16 mouse cellular contexts compared by ENCODE assay signal in the genomic region with DNA sequence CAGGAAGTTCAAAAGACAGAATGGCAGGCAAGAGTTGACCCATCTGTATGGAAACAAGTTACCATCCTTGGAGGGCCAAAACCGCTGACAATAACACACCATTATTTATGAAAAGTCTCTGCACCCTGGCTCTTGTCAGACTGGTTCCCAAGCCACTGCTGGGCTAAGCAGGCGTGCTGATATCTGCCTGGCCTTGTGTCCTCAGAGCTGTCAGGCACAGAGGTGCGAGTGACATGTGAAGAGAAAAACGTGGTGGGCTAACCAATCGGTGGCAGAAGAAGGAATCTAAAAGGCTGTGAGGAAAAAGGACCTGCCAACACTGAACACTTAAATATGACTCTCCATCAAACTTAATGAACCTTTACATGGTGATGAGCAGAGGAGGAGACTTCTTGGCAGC.
DNase-seq lines count a peak whose midpoint lies in the region; ATAC-seq and TF ChIP-seq lines count a peak whose summit lies in the region.
"Had no signal": no experiment of that assay in that cellular context is flagged by ENCODE, and none has a peak within 500 bp of the region (broad histone marks: within the 10 kb centered on the region; RNA-seq: fewer than 3 reads in every experiment).

No protein-coding gene starts in this region.

- H3K9ac ChIP-seq in heart, embryonic 14.5 days (ENCODE audit: low read length): no peak overlapping the region
- H3K9ac ChIP-seq in limb, embryonic 11.5 days (ENCODE audit: low read length): no peak overlapping the region
- H3K9ac ChIP-seq: hindbrain, embryonic 14.5 days; liver, embryonic 14.5 days had no signal

- ATAC-seq in heart, embryonic 14.5 days (ENCODE audit: insufficient number of reproducible peaks, insufficient read depth, low FRiP score, low read depth): peak; percentile 82
- ATAC-seq in limb, embryonic 11.5 days (ENCODE audit: insufficient number of reproducible peaks, low FRiP score, low TSS enrichment, low read depth): no peak
- ATAC-seq: forebrain, embryonic 16.5 days; intestine, postnatal 0 days had no signal

- no peak overlapping the region for H3K4me2 ChIP-seq in heart, embryonic 14.5 days (ENCODE audit: low read length)
- no peak overlapping the region for H3K4me2 ChIP-seq in limb, embryonic 11.5 days (ENCODE audit: low read depth, severe bottlenecking)
- H3K4me2 ChIP-seq: hindbrain, embryonic 14.5 days had no signal

- H3K4me1 ChIP-seq in heart, embryonic 14.5 days (ENCODE audit: control insufficient read depth in 2 of 2, insufficient read depth in 2 of 2, low read length in 2 of 2): peaks cover 10 to 35% of the 10 kb centered on the region in 2 experiments
- peaks cover 6% of the 10 kb centered on the region; the same call in 1 of the 2 replicates for H3K4me1 ChIP-seq in limb, embryonic 11.5 days (ENCODE audit: control insufficient read depth, insufficient read depth, low read length)

- TF ChIP-seq CTCF in layer of hippocampus, adult 2 months (conservative IDR thresholded peaks at IDR 0.05): no peak

- peak overlapping the region; percentile 49 to 70; a peak in 3 of 4 replicates for H3K27ac ChIP-seq in heart, embryonic 14.5 days (replicated peaks in 1 of 2; ENCODE audit: control insufficient read depth in 1 of 2, insufficient read depth in 1 of 2, low read depth in 2 of 2, low read length in 2 of 2)
- H3K27ac ChIP-seq in limb, embryonic 11.5 days (replicated peaks; ENCODE audit: low read depth, low read length): no peak overlapping the region
- H3K27ac ChIP-seq in layer of hippocampus, adult 2 months: no peak overlapping the region
- H3K27ac ChIP-seq: hindbrain, embryonic 14.5 days; liver, embryonic 14.5 days; midbrain, embryonic 10.5 days had no signal

- no peaks in the 10 kb centered on the region for H3K27me3 ChIP-seq in heart, embryonic 14.5 days (ENCODE audit: control insufficient read depth, insufficient read depth, low read length)
- H3K27me3 ChIP-seq in limb, embryonic 11.5 days (ENCODE audit: control insufficient read depth, insufficient read depth, low read length): no peaks in the 10 kb centered on the region

- H3K4me3 ChIP-seq in heart, embryonic 14.5 days (ENCODE audit: control insufficient read depth in 1 of 2, insufficient read depth in 1 of 2, low read depth in 1 of 2, low read length in 2 of 2): no peak overlapping the region
- no peak overlapping the region for H3K4me3 ChIP-seq in limb, embryonic 11.5 days (ENCODE audit: low read depth, low read length)
- no peak overlapping the region for H3K4me3 ChIP-seq in layer of hippocampus, adult 2 months
- H3K4me3 ChIP-seq: midbrain, embryonic 10.5 days had no signal

- no peaks in the 10 kb centered on the region for H3K36me3 ChIP-seq in heart, embryonic 14.5 days (ENCODE audit: control insufficient read depth, insufficient read depth, low read length)
- H3K36me3 ChIP-seq in limb, embryonic 11.5 days (ENCODE audit: control insufficient read depth, insufficient read depth, low read length): no peaks in the 10 kb centered on the region
- H3K36me3 ChIP-seq: midbrain, embryonic 10.5 days had no signal

- DNase-seq in heart, adult 8-10 months (ENCODE audit: low spot score): peak; percentile 16
- peak; percentile 47 for DNase-seq in limb, embryonic 11.5 days (ENCODE audit: low spot score)
- DNase-seq in lung, postnatal 36 days: peak; percentile 65
- no peak for DNase-seq in cerebellum, postnatal 4 days (ENCODE audit: low spot score in 2 of 2)
- no peak for DNase-seq in layer of hippocampus, adult 2 months (ENCODE audit: low spot score in 2 of 2)
- no peak for DNase-seq in liver
- DNase-seq: cerebellum, adult 11 months; gastrocnemius, postnatal 10 days; right cerebral cortex, postnatal 14 days; thymus, adult 2 months had no signal

- 10% methylated on average over 5 of the region's 5 CpGs for WGBS in heart, embryonic 14.5 days
- 35% methylated on average over 5 of the region's 5 CpGs for WGBS in limb, embryonic 11.5 days

- H3K9me3 ChIP-seq in heart, embryonic 14.5 days (ENCODE audit: control insufficient read depth, low read length): no peaks in the 10 kb centered on the region
- no peaks in the 10 kb centered on the region for H3K9me3 ChIP-seq in limb, embryonic 11.5 days (ENCODE audit: control insufficient read depth, low read length)
- H3K9me3 ChIP-seq: midbrain, embryonic 10.5 days had no signal

Comparison
In these comparisons a context has a peak if more than half of its experiments do, and no peak if none do; other contexts are left out.
1. DNase-seq: peak in heart, adult 8-10 months (single experiment), limb, embryonic 11.5 days (single experiment) and lung, postnatal 36 days (single experiment); none in cerebellum, postnatal 4 days (0 of 2), layer of hippocampus, adult 2 months (0 of 2) and liver (single experiment).
2. H3K27ac ChIP-seq: peak in heart, embryonic 14.5 days (2 of 2); none in limb, embryonic 11.5 days (single experiment) and layer of hippocampus, adult 2 months (single experiment).